Mouse (Mus musculus): ENCODE results near the gene Syt7. TPM values are rescaled to one million over a fixed set of nuclear protein-coding genes. Genes with fewer than 3 reads are reported as not detected.
A peak's percentile ranks its signal among the peaks of the same experiment; 100 is the strongest.

Gene Syt7
- total RNA-seq, 1 experiment from 2014 or later, result 27.9 TPM

GRCm38 (mm10) chr19:10389391-10390098, 655 bp downstream of the Syt7 start:
- peak; percentile 37 for DNase-seq

- no peak for DNase-seq
Measured at GRCm38 (mm10) chr19:10390099-10390680, 1.3 kb downstream of the Syt7 start.

GRCm38 (mm10) chr19:10391028-10391427, 2.1 kb downstream of the Syt7 start:
- DNase-seq, result no peak

GRCm38 (mm10) chr19:10391995-10392394, 3.1 kb downstream of the Syt7 start:
- peak; percentile 63 for DNase-seq

- DNase-seq, result no peak
Measured at GRCm38 (mm10) chr19:10393471-10393870, 4.6 kb downstream of the Syt7 start.

GRCm38 (mm10) chr19:10393874-10394500, 5.1 kb downstream of the Syt7 start:
- DNase-seq, result no peak

- no peak for DNase-seq
Measured at GRCm38 (mm10) chr19:10395174-10395573, 6.3 kb downstream of the Syt7 start.

GRCm38 (mm10) chr19:10396962-10397361, 8.1 kb downstream of the Syt7 start:
- DNase-seq, result no peak

GRCm38 (mm10) chr19:10397479-10398153, 8.7 kb downstream of the Syt7 start:
- no peak for DNase-seq

- no peak for DNase-seq
Measured at GRCm38 (mm10) chr19:10398296-10398695, 9.4 kb downstream of the Syt7 start.

- DNase-seq, result peak; percentile 60
Measured at GRCm38 (mm10) chr19:10402771-10403494, 14.0 kb downstream of the Syt7 start.

- no peak for DNase-seq
Measured at GRCm38 (mm10) chr19:10403593-10404380, 14.9 kb downstream of the Syt7 start.

- DNase-seq, result no peak
Measured at GRCm38 (mm10) chr19:10404424-10404823, 15.5 kb downstream of the Syt7 start.

GRCm38 (mm10) chr19:10404911-10405310, 16.0 kb downstream of the Syt7 start:
- no peak for DNase-seq

- no peak for DNase-seq
Measured at GRCm38 (mm10) chr19:10413701-10414242, 24.9 kb downstream of the Syt7 start.

GRCm38 (mm10) chr19:10415508-10415907, 26.6 kb downstream of the Syt7 start:
- no peak for DNase-seq

GRCm38 (mm10) chr19:10416889-10417288, 28.0 kb downstream of the Syt7 start:
- no peak for DNase-seq

GRCm38 (mm10) chr19:10417436-10417835, 28.5 kb downstream of the Syt7 start:
- DNase-seq, result peak; percentile 64

- DNase-seq, result no peak
Measured at GRCm38 (mm10) chr19:10421986-10422976, 33.4 kb downstream of the Syt7 start.

- no peak for DNase-seq
Measured at GRCm38 (mm10) chr19:10424751-10425150, 35.9 kb downstream of the Syt7 start.
